Mouse (Mus musculus): Measurements from ENCODE around the gene P3h1. TPM values are rescaled to one million over a fixed set of nuclear protein-coding genes. Genes with fewer than 3 reads are reported as not detected.
A peak's percentile ranks its signal among the peaks of the same experiment; 100 is the strongest.

The P3h1 gene
- 8.3 and 11.3 TPM in 2 replicates for polyA plus RNA-seq (2015; fragmentation: Nextera tagmentation; extraction: Ambion mirVana)

DNA sequence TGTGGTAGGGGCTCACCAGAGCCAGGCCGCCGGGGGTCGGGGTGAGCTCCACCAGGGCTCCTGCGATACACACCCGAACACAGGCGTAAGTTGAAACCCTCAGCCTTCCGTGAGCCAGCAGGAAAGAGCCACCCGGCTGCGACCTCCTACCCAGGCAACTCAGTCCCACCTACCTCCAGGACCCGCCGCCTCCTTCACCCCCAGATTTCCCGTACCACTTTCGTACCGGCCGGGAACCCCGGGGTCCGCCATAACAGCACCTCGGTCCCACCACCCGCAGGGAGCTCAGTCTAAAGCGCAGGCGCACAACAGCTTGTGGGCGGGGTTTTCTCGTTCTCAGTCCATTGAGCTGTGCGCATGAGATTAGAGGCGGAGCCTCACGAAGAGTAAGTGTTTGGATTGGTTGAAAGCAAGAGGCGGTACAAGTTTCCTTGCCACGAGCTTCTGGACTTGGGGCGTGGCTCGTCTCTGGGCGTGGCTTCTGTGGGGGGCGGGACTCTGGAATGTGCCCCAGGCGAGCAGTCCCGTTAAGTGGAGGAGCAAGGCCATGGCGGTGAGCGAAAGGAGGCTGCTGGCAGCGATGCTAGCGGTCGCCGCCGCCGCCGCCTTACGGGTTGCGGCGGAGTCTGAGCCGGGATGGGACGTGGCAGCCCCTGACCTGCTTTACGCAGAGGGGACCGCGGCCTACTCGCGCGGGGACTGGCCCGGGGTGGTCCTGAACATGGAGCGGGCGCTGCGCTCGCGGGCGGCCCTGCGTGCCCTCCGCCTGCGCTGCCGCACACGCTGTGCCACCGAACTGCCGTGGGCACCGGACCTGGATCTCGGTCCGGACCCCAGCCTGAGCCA, at the start of gene P3h1, which contains the start of gene AU022252:
P3h1 (plus strand) TSS at position 506 of the 846 bp plus-strand sequence.
AU022252 (minus strand) TSS at position 303 of the 846 bp plus-strand sequence.
- peak within 1 kb of the TSS; percentile 69 for H3K4me3 ChIP-seq (ENCODE audit: low read length)
- no peaks in the 10 kb centered on the region for H3K27me3 ChIP-seq (replicated peaks; ENCODE audit: control insufficient read depth, insufficient read depth, low read length)
- H3K4me2 ChIP-seq (ENCODE audit: low read length) = peak within 1 kb of the TSS; percentile 81
- peak within 1 kb of the TSS; percentile 63 for H3K27ac ChIP-seq (ENCODE audit: low read depth, low read length)
- peaks cover 2% of the 10 kb centered on the region; the same call in 1 of the 2 replicates for H3K36me3 ChIP-seq (ENCODE audit: control insufficient read depth, insufficient read depth, low read length)
- WGBS = under 1% methylated on average over 62 of the region's 71 CpGs
- ATAC-seq = peak; percentile 97
- peak within 1 kb of the TSS; percentile 79 for H3K9ac ChIP-seq (ENCODE audit: low read depth, low read length)
- peaks cover 19% of the 10 kb centered on the region for H3K4me1 ChIP-seq (ENCODE audit: control insufficient read depth, insufficient read depth, low read depth, low read length)
- H3K9me3 ChIP-seq (ENCODE audit: control insufficient read depth, low read length) = no peaks in the 10 kb centered on the region

- 0 out of 2 replicates have a peak, but pooled peaks have one; percentile 53 for ATAC-seq
- no peaks in the 10 kb centered on the region for H3K36me3 ChIP-seq (ENCODE audit: control insufficient read depth, insufficient read depth, low read length)
- WGBS = 33% methylated on average over 1 of the region's 1 CpGs
- H3K27me3 ChIP-seq (replicated peaks; ENCODE audit: control insufficient read depth, insufficient read depth, low read length) = no peaks in the 10 kb centered on the region
- H3K9ac ChIP-seq (ENCODE audit: low read depth, low read length) = no peak overlapping the region
- H3K4me1 ChIP-seq (ENCODE audit: control insufficient read depth, insufficient read depth, low read depth, low read length) = no peaks in the 10 kb centered on the region
- H3K4me2 ChIP-seq (ENCODE audit: low read length) = no peak overlapping the region
- H3K27ac ChIP-seq (ENCODE audit: low read depth, low read length) = no peak overlapping the region
- no peak overlapping the region for H3K4me3 ChIP-seq (ENCODE audit: low read length)
- H3K9me3 ChIP-seq (ENCODE audit: control insufficient read depth, low read length) = no peaks in the 10 kb centered on the region
These were observed 49.2 kb upstream of the P3h1 start for GRCm38 (mm10) chr4:119183525-119183924.

GRCm38 (mm10) chr4:119185771-119186170, 46.9 kb upstream of the P3h1 start:
- ATAC-seq = no peak
- Histone ChIP-seq H3K4me3 (ENCODE audit: low read length) (no peak overlapping the region), H3K27me3 (replicated peaks; ENCODE audit: control insufficient read depth, insufficient read depth, low read length) (no peaks in the 10 kb centered on the region), H3K36me3 (ENCODE audit: control insufficient read depth, insufficient read depth, low read length) (no peaks in the 10 kb centered on the region), H3K4me2 (ENCODE audit: low read length) (no peak overlapping the region), H3K4me1 (ENCODE audit: control insufficient read depth, insufficient read depth, low read depth, low read length) (no peaks in the 10 kb centered on the region), H3K27ac (ENCODE audit: low read depth, low read length) (no peak overlapping the region), H3K9ac (ENCODE audit: low read depth, low read length) (no peak overlapping the region), H3K9me3 (ENCODE audit: control insufficient read depth, low read length) (no peaks in the 10 kb centered on the region)
- 85% methylated on average over 4 of the region's 4 CpGs for WGBS

DNA sequence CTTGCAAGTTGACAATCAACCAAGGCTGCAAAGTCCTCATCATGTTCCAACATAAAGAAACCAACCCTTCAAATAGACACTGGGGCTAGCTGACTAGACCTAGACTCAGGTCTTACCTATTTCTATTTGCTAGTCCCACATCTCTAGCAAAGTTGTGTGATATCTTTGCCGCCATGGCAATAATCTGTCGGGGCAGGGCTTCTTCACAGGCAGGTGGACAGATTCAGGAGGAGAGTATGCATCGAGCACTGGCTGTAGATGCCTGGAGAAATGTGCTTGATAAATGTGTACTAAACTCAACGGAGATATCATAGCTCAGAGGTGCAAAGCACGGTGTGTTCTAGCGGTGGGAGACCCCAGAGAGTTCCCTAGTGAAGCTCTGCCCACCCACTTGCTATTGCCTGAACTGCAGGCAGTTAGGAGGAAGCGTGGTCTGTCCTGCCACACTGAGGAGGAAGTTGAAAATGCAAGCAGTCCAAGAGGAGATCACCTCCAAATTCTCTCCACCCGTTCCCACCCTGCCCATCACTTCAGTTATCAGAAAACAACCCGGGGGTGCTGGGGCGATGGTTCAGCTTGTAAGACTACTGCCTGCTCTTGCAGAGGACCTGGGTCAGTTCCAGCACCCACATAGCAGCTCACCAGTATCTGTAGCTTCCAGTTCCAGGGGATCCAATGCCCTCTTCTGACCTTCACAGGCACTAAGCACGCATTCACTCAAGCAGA, 44.5 kb upstream of the P3h1 start:
- Histone ChIP-seq H3K4me1 (ENCODE audit: control insufficient read depth, insufficient read depth, low read depth, low read length) (no peaks in the 10 kb centered on the region), H3K36me3 (ENCODE audit: control insufficient read depth, insufficient read depth, low read length) (no peaks in the 10 kb centered on the region), H3K9me3 (ENCODE audit: control insufficient read depth, low read length) (no peaks in the 10 kb centered on the region), H3K9ac (ENCODE audit: low read depth, low read length) (no peak overlapping the region), H3K4me3 (ENCODE audit: low read length) (no peak overlapping the region), H3K27me3 (replicated peaks; ENCODE audit: control insufficient read depth, insufficient read depth, low read length) (no peaks in the 10 kb centered on the region), H3K27ac (ENCODE audit: low read depth, low read length) (no peak overlapping the region), H3K4me2 (ENCODE audit: low read length) (no peak overlapping the region)
- peak; percentile 50; the same call in 1 of the 2 replicates for ATAC-seq
- WGBS = 55% methylated on average over 11 of the region's 11 CpGs

DNA sequence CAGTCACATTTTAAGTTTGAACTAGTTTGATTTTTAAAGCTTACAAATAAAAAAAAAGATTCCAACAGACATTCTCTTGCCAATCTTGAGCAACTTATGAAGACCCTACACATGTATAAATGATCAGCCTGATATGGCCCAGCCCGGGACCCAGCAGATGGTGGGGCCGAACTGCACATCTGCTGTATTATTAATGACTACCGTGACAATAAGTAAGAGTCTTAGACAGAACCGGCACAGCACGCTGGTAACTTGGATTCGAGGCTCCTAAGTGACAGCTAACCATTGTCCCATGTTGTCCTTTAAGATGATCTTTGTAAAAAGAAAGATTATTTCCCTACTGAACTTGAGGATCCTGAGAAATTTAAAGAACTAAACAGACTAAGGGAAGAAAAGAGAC, 43.3 kb upstream of the P3h1 start:
- Histone ChIP-seq H3K4me3 (ENCODE audit: low read length) (no peak overlapping the region), H3K9ac (ENCODE audit: low read depth, low read length) (no peak overlapping the region), H3K27ac (ENCODE audit: low read depth, low read length) (no peak overlapping the region), H3K4me2 (ENCODE audit: low read length) (no peak overlapping the region), H3K36me3 (ENCODE audit: control insufficient read depth, insufficient read depth, low read length) (no peaks in the 10 kb centered on the region), H3K9me3 (ENCODE audit: control insufficient read depth, low read length) (no peaks in the 10 kb centered on the region), H3K4me1 (ENCODE audit: control insufficient read depth, insufficient read depth, low read depth, low read length) (no peaks in the 10 kb centered on the region), H3K27me3 (replicated peaks; ENCODE audit: control insufficient read depth, insufficient read depth, low read length) (no peaks in the 10 kb centered on the region)
- 37% methylated on average over 6 of the region's 6 CpGs for WGBS
- no peak for ATAC-seq

DNA sequence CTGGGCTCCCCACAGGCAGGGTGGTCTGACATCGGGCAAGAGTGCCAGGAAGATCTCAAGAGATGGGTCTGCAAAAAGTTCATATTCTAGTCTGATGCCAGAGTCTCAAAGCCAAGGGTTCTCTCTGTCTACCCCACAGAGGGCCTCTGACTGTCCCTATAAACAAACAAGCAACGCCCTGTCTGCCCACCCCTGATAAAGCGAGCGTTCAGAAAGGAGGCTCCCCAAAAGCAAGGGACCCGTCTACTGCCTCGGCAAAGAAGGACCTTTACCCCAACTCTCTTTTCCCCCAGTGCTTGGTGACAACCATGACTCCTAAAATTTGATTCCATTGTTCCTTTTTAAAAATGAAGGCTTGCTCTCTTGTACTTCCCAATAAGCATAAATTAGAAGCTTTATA, 42.9 kb upstream of the P3h1 start, which contains the start of gene Ermap:
Ermap (minus strand) TSS at position 148 of the 400 bp plus-strand sequence.
- Histone ChIP-seq H3K27ac (ENCODE audit: low read depth, low read length) (no peak within 1 kb of the TSS), H3K9me3 (ENCODE audit: control insufficient read depth, low read length) (no peaks in the 10 kb centered on the region), H3K4me2 (ENCODE audit: low read length) (no peak within 1 kb of the TSS), H3K27me3 (replicated peaks; ENCODE audit: control insufficient read depth, insufficient read depth, low read length) (no peaks in the 10 kb centered on the region), H3K4me3 (ENCODE audit: low read length) (no peak within 1 kb of the TSS), H3K36me3 (ENCODE audit: control insufficient read depth, insufficient read depth, low read length) (no peaks in the 10 kb centered on the region), H3K4me1 (ENCODE audit: control insufficient read depth, insufficient read depth, low read depth, low read length) (no peaks in the 10 kb centered on the region), H3K9ac (ENCODE audit: low read depth, low read length) (no peak within 1 kb of the TSS)
- ATAC-seq = no peak
- WGBS = 56% methylated on average over 6 of the region's 6 CpGs

GRCm38 (mm10) chr4:119190618-119191017, 42.1 kb upstream of the P3h1 start:
- Histone ChIP-seq H3K4me2 (ENCODE audit: low read length) (no peak overlapping the region), H3K27me3 (replicated peaks; ENCODE audit: control insufficient read depth, insufficient read depth, low read length) (no peaks in the 10 kb centered on the region), H3K4me1 (ENCODE audit: control insufficient read depth, insufficient read depth, low read depth, low read length) (no peaks in the 10 kb centered on the region), H3K4me3 (ENCODE audit: low read length) (no peak overlapping the region), H3K9me3 (ENCODE audit: control insufficient read depth, low read length) (no peaks in the 10 kb centered on the region), H3K27ac (ENCODE audit: low read depth, low read length) (no peak overlapping the region), H3K36me3 (ENCODE audit: control insufficient read depth, insufficient read depth, low read length) (no peaks in the 10 kb centered on the region), H3K9ac (ENCODE audit: low read depth, low read length) (no peak overlapping the region)
- no peak for ATAC-seq
- 85% methylated on average over 8 of the region's 8 CpGs for whole genome bisulfite sequencing

GRCm38 (mm10) chr4:119191273-119191672, 41.4 kb upstream of the P3h1 start:
- WGBS = 76% methylated on average over 3 of the region's 3 CpGs
- Histone ChIP-seq H3K4me3 (ENCODE audit: low read length) (no peak overlapping the region), H3K36me3 (ENCODE audit: control insufficient read depth, insufficient read depth, low read length) (no peaks in the 10 kb centered on the region), H3K4me2 (ENCODE audit: low read length) (no peak overlapping the region), H3K9me3 (ENCODE audit: control insufficient read depth, low read length) (no peaks in the 10 kb centered on the region), H3K27me3 (replicated peaks; ENCODE audit: control insufficient read depth, insufficient read depth, low read length) (no peaks in the 10 kb centered on the region), H3K9ac (ENCODE audit: low read depth, low read length) (no peak overlapping the region), H3K4me1 (ENCODE audit: control insufficient read depth, insufficient read depth, low read depth, low read length) (no peaks in the 10 kb centered on the region; the same call in 1 of the 2 replicates), H3K27ac (ENCODE audit: low read depth, low read length) (no peak overlapping the region)
- no peak for ATAC-seq

DNA sequence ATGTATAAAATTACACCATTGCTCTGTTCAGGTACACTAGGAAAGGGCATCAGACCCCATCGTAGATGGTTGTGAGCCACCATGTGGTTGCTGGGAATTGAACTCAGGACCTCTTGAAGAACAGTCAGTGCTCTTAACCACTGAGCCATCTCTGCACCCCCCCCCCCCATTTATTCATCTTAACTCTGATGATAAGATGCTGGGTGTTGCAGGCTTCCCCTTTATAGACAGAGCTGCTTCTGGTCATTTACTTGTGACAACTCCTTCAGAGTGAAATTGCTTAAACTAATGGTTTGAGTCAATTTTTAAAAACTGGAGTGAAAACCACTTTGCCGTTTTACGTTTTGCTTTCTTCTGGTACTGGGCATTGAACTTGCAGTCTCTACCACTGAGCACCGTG, 40.0 kb upstream of the P3h1 start:
- Histone ChIP-seq H3K27ac (ENCODE audit: low read depth, low read length) (no peak overlapping the region), H3K36me3 (ENCODE audit: control insufficient read depth, insufficient read depth, low read length) (no peaks in the 10 kb centered on the region), H3K4me2 (ENCODE audit: low read length) (no peak overlapping the region), H3K9me3 (ENCODE audit: control insufficient read depth, low read length) (no peaks in the 10 kb centered on the region), H3K4me1 (ENCODE audit: control insufficient read depth, insufficient read depth, low read depth, low read length) (peaks cover 10% of the 10 kb centered on the region), H3K4me3 (ENCODE audit: low read length) (no peak overlapping the region), H3K27me3 (replicated peaks; ENCODE audit: control insufficient read depth, insufficient read depth, low read length) (no peaks in the 10 kb centered on the region), H3K9ac (ENCODE audit: low read depth, low read length) (no peak overlapping the region)
- 94% methylated on average over 4 of the region's 4 CpGs for WGBS
- no peak for ATAC-seq
